Mouse (Mus musculus) frontal cortex, postnatal 10 days (tissue): ENCODE measurements at regions not wholly inside any gene's neighbourhood (a gene's known extent, or its start where the extent isn't known, plus 50 kb on each side); places are given as distances from the start of the nearest gene placed in this dataset.
A peak's percentile ranks its signal among the peaks of the same experiment; 100 is the strongest.
"Not testable (repeated sequence)": the region's sequence is repeated elsewhere in the genome, so short reads cannot be mapped to it uniquely, and the experiment has no call there.

Experiments
- DNase-seq, 2 experiments: peaks; one replicate each; pipeline ENCODE4 v3.0.0; 2022; ENCODE audit warnings: low spot score in 2 of 2, mixed read lengths in 1 of 2

DNA sequence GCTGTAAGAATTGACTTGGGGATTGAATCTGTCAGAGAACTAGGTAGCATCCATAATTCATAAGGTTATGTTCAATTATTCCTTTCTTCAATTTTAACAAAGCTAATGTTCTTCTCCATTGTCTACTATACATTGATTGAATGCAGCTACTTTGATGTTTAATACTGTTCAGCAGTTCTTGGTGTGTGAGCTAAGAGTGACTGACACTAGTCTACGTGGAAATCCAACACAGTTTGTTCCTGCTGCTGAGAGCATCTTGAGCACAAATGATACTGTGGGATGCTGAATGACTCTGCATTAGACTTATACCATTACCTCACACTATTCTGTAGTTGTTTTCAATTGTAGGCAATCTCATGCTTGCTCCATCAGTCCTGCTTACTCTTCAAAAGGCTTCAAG lies 249.4 kb upstream of the Akr1e1 start:
- no peak for DNase-seq

DNA sequence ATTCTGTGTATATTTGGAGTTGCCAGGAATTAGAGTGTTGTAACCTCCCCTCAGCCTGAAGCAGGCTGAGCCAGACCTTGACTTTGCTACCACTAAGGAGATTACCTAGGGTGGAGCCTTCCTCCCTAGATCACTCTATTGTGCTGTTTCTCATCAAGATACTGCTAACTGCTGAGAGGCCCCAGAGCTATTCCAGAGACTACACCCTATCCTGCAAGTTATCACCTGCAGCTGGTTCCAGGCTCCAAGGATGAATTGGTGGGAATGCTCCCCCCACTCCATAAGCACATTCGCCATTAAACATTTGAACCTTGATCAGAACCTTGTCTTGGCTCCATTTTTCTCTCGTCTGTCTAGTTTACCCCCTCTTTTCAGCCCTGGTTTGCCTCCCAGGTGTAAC lies 230.5 kb upstream of the Akr1e1 start:
- not testable (repeated sequence) for DNase-seq

DNA sequence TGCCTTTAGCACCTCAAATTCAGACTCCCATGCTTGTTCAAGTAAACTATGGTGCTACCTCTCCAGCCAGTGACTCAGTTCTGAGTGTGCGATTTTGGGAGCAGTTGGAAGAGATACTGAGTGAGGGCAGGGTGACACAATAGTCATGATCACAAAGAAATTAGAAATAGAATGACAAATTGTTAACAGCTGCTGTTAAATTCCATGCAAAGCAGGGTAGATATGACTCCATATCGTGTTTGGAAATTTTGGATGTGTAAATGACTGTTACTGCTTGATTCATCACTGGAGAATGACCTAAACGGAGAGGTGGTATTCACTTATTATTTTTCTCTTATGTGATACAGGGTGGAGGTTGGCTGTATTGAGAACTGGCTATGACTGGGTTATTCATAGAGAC lies 217.8 kb upstream of the Akr1e1 start:
- no peak for DNase-seq

DNA sequence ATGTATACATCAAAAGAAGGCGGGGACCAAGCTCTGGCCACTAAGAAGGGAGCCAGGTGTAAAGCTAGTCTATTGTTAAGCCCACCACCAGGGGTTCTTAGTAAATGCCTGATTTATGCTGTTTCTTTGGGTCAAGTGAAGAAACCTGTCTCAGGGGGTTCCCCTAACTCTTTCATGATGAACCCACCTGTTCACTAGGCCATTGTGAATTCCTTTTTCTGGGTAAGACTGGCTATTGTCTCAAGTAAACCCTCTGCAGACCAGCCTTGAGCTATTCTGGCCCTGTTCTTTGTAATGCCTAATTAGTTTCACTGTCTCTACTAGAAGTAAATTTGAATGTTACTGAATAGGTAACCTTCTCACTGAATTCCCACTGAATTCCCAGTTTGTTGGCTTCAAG lies 216.8 kb upstream of the Akr1e1 start:
- DNase-seq = not testable (repeated sequence)

DNA sequence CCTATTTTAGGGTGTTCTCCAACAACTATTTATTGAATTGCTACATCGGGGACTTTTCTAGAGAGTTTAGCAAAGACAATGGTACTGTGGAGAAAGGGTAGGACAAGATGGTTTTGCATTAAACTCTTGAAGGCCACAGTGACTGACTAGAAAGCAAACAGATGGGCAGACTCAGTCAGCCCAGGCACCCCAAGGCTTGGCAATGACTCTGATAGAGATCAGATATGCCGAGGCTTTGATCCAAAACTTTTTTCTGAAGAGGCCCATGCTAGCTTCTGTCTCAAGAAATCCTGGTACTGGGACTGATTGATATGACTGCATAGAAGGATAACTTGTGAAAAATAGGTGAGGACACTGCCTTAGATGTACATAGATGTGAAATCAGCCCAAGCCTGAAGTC lies 197.9 kb upstream of the Akr1e1 start:
- no peak for DNase-seq

DNA sequence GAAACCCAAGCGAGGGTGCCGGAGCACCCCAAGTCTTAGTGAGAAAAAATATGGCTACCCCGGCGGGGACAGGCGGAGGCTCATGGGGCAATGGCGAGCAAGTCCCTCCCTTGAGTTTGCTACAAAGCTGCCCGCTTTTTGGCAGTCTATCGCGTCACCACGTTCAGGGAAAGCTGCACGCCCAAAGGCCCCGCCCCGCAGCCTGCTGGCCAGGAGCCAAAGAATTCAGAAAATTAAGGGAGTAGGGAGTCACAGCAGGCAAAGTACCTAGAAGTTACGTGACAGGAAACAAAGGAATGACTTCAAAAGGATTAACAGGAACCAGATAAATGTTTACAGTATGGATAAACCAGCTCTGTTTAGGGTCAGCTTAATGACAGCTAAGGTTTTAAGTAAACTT lies 191.7 kb upstream of the Akr1e1 start:
- no peak for DNase-seq

DNA sequence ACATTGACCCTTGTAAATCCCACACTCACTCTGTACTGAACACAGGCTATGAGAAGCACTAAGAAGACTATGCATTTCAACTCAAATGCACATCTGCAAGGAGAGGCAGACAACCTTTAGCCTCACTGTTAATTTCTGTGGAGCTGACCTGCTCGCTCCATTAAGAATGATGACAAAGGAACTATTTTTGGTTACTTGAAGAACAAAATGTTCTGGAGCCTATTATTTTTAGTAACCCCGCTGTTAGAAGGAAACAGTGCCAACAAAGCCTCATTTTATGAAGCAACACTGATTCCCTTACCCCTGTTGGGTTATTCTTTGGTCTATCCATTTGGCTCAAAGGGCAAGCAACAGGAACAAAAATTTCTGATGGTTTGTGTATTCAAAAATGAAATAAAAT lies 182.2 kb upstream of the Akr1e1 start:
- DNase-seq = no peak

DNA sequence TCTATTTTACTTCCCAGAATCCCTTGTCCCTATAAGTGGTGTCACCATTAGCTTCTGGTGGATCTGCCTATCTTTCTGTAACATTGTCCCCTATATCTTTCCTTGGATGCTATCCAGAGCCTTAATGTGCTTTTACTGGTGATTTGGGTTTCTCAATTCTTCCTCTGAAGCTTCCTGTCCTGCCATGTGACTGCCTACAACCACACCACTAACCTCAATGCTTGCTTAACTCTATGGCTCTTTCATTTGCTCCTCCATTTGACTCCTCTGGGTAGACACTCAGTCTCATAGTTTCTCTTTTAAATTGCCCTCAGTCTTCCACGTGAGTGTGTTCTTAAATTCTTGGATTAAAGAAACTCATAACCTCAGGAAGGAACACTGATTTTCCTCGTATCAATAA lies 181.4 kb upstream of the Akr1e1 start:
- no peak for DNase-seq

DNA sequence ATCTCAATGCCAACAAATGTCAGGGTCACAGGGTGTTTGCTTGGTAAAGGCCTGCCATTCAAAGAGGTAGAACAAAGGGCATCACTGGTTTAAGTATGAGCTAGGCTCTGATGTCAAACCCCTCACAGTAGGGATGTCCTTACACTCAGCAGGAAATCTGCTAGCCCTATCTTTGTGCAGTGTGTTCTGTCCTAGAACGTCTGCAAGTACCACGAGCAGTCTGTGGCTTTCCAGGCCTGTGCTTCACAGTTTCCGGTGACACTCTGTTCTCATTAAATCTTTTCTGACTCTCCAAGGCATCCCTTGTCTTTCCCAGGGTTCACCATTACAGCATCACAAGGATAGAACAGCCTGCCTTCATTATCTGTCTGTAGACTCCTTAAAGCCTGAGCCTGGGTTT lies 174.3 kb upstream of the Akr1e1 start:
- DNase-seq = no peak

DNA sequence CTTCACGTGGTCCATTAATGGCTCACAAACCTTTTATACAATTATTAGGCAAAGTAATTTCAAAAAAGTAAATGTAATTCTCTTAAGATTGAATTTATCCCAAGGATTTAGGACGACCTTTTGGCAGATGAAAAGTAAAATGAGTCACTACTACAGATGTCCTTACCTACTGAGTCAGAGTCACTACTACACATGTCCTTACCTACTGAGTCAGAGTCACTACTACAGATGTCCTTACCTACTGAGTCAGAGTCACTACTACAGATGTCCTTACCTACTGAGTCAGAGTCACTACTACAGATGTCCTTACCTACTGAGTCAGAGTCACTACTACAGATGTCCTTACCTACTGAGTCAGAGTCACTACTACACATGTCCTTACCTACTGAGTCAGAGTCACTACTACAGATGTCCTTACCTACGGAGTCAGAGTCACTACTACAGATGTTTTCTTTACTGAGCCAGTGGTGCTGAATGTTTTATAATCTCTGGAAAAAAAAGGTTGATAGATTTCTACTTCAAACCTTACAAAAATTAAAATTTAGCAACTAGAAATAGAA lies 169.4 kb upstream of the Akr1e1 start:
- not testable (repeated sequence) for DNase-seq

DNA sequence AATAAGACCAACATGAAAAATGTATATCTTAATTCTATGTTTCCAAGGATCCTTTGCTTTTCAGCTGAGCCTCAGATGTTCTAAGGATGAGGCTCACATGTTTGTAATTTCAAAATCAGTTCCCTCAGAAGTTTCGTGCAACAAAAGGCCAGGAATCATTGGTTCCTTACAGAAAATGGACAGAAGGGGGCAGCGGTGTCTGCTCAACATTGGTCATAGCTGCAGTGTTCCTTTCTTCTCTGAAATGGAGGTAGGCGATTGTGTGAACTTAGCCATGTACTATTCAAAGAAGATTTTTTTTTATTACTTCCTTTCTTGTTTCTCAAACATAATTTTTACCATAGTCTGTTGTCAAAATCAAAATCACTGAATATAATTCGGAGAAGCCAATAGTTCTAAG lies 167.9 kb upstream of the Akr1e1 start:
- DNase-seq = peak in 1 of 2 experiments; percentile 18

DNA sequence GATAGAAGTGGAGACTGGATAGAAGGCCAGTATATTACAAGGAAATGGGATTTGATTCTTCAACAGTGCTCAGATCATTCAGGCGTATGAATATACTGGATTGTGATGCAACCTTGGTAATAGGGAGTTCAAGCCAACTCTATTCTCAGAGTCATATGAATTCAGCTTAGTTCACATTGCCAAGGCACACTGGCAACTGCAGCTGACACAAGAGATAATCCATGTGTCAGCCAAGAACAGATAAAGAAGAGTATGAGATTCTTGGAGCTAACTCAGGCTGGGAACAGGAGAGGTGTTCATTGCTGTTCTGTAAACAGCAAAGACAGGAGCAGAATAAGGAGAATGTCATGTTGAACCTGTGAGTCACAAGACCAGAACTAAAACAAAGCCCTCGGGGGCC lies 163.3 kb upstream of the Akr1e1 start:
- no peak for DNase-seq

DNA sequence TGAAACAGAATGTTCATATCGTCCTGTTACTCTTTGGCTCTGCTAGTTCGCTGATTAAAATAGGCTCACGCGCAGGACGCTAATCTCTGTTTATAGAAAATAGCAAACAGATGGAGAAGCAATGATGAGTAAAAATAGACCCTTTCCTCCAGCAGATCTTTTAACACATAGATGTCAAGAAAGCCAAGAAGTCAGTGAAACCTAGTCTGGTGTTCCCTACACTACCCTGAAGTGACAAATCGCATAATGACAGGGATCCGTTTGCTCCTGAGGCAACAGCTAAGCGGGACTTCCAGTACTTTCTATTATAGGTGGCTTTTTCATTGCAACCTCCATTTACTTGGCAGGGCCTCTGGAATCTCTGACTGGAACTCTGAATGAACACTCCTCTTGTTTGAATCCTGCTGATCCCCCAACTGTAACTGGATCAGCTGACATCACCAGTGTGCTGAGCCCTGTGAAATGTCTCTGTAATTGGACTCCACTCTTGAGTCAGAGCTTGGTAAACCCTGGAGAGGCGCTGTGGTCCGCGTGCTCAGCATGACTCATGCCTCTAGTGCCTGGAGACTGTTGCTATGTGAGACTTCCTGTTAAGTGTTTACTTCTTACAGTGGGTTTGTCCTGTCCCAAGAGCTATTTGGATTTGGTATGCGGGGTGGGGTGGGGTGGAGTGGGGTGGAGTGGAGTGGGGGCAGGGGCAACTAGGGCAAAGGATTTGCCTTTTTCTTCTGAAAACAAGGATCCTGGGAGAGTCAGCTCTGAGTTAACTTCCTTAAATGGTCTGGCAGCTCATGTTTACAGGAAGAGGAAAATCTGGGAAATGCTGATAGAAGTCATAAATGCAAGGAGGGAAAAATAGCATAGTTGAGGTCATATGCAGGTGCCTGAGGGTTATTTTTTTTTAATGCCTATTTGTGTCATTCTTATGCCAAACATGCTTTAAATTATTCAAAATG lies 162.4 kb upstream of the Akr1e1 start:
- peak; percentile 55 to 79 for DNase-seq

DNA sequence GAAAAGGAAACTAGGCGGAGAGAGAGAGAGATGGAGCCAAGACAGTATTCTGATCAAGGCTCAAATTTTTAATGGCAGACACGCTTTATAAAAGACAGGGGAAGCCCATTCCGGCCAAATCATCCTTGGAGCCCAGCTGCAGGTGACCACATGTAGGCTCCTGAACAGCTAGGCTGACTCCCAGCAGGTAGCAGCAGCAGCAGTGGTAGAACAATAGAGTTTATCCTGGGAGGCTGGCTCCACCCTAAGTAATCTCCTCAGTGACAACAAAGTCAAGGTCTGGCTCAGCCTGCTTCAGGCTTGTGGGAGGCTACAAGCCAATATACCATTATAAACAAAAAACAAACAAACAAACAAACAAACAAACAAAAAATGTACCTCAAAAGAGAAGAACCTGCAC lies 151.0 kb upstream of the Akr1e1 start:
- DNase-seq = no peak

DNA sequence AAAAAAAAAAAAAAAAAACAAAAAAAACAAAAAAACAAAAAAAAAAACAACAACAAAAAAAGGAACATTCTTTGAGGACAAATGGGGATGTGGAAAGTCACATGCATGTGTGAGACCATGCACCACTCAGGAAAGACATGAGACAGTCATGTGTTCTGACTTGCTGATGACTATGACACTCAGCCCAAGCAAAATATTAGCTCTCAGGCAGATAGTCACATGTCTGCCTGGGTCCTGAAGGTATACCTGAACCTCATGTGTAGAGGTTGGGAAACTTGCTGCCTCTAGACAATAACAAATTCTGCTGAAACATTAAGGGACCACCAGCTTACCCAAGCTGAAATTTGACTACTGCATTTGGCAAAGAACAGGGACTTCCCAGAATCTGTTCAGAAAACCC lies 147.6 kb upstream of the Akr1e1 start:
- DNase-seq = no peak

DNA sequence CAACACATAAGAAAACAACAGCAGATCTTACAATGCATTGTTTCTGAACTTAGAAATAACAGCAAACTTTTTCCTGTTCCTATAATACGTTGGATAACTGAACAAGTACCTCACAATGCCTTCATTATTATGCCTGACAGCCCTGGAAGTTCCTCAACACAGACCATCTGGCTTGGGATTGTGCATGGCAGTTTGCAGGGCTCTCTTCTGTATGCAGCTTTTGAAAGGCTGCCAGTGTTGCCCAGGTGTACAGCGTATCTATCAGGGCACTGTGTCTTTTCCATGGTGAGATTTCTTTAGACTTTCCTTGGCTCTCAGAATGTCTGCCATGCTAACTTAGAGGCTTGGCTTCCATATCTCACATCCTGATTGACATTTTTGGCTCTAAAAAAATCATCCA lies 134.0 kb upstream of the Akr1e1 start:
- no peak for DNase-seq

DNA sequence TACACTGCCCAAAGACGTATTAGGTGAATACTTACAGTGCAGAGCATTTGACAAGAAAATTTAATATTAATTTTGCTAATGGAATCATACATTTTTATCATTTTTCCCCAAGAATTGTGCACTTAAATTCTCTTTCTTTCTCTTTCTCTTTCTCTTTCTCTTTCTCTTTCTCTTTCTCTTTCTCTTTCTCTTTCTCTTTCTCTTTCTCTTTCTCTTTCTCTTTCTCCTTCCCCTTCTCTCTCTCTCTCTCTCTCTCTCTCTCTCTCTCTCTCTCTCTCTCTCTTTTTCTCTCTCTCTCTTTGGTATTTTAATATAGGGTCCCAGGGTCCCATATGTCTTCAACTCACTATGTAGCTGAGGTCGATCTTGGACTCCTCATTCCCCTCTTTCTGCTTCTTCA lies 107.3 kb upstream of the Akr1e1 start:
- not testable (repeated sequence) for DNase-seq

DNA sequence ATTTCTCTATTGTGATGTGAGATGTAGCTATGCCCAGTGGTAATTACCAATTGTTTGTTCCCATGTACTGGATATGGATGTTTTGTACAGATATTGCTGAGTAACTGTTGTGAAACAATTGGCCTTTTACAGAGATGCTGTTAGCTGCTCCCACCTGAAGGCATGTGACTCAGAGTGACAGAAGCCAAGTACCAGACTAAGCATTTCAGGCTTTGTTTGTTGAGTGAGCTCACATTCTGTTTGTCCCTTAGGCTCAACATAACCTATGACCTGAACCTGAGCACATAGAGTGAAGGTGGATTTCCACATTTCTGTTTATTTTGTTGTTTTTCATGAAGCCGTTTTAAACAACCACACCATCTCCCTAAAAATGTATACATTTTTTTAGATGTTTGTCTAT lies 105.8 kb upstream of the Akr1e1 start:
- no peak for DNase-seq

DNA sequence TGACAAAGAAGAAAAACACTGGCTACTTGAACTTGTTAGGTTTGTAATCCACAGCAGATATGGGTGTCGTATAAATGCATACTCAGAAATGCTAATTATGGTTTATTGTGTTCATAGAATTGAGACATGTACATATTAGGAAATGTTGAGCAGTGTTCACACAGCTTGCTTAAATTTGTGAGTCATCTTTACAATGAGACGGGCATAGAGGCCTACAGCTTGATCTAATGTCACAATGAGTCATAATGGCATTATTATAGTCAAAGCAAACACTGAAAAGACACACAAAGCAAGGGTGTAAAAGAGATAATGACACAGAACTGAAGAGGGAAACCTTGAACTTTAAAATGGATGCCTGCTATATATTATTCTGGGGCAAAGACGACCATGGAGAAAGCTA lies 103.7 kb upstream of the Akr1e1 start:
- no peak for DNase-seq

DNA sequence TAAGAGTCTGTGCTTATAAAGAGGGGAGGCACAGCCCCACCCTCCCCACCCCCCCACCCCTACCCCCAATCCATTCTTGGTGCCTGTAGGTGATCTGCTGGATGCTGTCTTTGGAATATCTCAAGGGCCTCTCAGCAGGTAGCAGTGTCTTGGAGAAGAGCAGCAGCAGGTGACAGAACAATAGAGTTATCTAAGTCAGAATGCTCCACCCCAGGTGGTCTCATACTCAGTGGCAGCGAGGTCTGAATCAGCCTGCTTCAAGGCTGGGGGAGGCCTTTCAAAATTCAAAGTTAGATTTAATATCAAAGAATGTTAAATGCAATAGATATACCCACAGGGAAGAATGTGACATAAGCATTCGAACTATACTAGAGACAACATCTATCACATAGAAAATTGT lies 90.6 kb upstream of the Akr1e1 start:
- DNase-seq = not testable (repeated sequence)

DNA sequence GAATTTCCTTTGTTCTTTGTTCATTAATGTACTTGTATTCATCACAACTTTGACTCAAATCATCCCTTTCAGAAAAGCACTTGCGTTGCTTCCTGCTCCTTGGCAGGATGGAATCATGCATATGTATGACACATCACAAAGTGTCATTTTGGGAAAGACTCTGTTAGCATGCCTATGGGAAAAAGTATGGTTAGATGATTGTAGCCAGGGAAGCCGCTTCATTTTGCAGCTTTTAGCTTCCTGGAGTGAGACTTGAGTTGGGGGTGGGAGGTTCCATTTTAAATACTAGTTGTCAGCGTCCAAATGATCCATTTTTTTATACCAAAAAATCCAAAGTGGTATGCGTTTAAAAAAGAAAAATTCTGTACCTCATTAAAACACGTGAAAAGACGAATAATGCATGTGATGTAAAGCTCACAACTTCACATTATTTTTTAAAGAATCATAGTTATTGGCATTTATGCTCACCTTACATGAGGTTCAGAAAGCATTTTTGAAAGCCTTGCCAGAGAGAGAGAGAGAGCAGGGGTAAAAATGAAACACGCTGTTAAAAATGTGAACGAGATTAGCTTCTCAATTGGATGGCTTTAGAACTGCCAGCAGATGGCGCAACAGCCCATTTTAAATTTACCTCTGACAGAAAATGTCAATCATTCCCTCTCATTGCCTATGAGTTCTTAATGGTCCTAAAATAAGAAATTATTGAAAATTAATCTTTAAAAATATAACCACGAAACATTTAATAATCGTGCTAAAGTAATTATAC lies 57.6 kb upstream of the Akr1e1 start:
- peak; percentile 11 to 39 for DNase-seq

DNA sequence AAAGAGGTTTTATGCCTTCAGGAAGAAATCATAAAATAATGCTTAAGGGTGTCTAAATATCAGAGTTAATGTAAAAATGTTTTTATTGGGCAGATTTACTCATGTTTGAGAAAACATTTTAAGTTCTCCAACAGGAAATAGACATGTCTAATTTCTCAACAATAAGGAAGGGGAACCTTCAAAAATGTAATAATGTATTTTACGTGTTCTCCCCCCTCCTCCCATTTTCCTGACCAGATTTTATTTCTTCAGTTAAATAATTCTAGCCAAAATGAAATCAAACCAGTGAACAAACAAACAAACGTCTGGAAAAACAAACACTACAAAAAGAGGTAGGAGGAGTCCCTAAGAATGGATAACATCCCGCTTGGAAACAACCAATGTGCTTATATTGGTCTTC lies 54.4 kb upstream of the Akr1e1 start:
- no peak for DNase-seq
